Mouse (Mus musculus): ENCODE data around the gene Iqgap1.

- no peak for TF ChIP-seq POLR2A (IDR thresholded peaks at IDR 0.05; ENCODE audit: borderline replicate concordance, low read depth, low read length)
- TF ChIP-seq CTCF (IDR thresholded peaks at IDR 0.05; ENCODE audit: low read depth, low read length), result no peak
Measured at GRCm38 (mm10) chr7:80844691-80845090, 18.9 kb upstream of the Iqgap1 start.
